Mouse (Mus musculus) hindlimb bud, embryonic 11.5 days (tissue): ENCODE measurements at regions not wholly inside any gene's neighbourhood (a gene's known extent, or its start where the extent isn't known, plus 50 kb on each side); places are given as distances from the start of the nearest gene placed in this dataset.

Experiments used
- DNase-seq: peaks from one replicate; pipeline ENCODE4 v3.0.0-alpha.2; 2012; ENCODE audit warnings: low read depth, low spot score; ENCODE audit errors: extremely low spot score

DNA sequence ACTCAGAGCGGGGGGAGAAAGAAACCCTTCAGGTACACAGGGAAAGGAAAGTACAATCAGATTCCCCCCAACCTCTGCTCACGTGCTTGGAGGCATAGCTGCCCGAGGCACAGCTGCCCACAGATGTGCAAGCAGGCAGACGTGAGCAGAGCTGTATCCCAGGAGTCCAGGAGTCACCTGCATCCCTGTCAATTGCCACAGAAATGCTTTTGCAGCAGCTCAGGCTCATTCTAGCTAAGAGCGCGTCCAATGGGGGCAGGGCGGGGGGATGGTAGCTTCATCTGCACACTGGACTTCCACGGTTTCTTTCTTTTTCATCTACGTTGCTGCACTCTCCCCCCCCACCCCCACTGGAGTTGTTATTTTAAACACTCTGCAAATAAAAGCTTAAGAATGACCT is 66.0 kb upstream of the Fat4 start:
- no peak for DNase-seq

GRCm38 (mm10) chr3:38820315-38820714 is 66.4 kb upstream of the Fat4 start:
- no peak for DNase-seq

GRCm38 (mm10) chr3:38817651-38818050 is 69.1 kb upstream of the Fat4 start:
- no peak for DNase-seq

DNA sequence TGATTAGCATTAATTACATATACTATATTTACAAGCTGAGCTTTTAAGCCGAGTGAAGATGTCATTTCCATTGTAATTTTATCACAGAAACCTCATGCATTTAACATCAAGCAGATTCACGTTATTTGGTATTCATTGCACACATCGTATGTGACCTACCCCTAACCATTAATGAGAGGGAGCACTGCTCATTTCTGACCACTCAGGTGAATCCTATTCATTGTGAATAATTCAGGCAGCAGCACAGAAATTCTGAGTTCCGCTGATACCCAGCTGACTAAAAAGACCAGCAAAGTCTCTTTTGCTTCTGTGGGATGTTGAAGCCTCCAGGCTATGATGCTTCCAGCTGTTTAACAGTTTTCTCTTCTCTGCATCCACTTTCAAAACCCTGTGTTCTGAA is 74.3 kb upstream of the Fat4 start:
- no peak for DNase-seq

GRCm38 (mm10) chr3:38811635-38812034 is 75.1 kb upstream of the Fat4 start:
- DNase-seq = no peak

DNA sequence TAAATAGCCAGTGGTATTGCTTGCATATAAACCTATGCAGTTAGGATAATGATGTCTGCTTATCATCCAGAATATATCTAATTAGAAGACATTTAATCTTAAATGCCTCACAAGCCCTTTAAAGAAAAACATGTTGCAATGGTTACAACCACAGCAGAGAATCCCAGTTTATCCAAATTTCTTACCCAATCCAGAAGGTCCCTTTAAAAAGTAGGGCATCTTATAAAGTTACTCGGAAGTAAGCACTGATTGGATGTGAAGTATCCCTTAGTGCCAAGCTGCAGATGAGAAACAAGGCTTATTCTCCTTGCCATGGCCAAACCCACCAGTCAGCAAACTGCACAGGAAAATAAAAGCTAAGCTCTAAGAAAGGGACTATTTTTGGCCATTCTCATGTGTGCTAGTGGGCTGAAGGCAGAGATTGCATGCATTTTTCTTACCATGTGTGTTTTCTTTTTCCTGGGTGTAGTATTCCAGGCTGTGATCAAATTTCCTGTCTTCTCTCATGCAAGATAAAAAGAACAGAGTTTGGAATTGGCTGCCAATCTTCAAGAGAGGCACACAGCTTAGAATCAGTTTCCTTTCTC is 80.2 kb upstream of the Fat4 start:
- DNase-seq = no peak

DNA sequence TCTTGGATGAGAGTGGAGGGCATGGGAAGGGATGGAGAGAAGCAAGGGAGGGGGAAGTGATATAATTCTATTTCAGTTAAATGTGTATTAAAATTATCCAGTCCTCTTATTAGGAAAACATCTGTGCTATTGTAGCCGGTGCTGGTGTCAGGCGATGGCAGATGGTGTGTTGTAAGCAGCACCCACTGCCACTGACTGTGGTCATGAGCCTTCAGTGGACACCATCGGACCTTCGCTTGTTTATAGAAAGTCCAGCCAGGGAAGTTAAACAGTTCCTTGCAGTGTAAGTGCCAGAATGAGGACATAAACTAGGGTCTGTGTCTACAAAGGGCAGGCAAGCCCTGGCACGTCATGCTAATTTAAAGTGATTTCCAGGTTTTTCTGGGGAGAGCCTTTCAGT is 80.7 kb upstream of the Fat4 start:
- DNase-seq = no peak

DNA sequence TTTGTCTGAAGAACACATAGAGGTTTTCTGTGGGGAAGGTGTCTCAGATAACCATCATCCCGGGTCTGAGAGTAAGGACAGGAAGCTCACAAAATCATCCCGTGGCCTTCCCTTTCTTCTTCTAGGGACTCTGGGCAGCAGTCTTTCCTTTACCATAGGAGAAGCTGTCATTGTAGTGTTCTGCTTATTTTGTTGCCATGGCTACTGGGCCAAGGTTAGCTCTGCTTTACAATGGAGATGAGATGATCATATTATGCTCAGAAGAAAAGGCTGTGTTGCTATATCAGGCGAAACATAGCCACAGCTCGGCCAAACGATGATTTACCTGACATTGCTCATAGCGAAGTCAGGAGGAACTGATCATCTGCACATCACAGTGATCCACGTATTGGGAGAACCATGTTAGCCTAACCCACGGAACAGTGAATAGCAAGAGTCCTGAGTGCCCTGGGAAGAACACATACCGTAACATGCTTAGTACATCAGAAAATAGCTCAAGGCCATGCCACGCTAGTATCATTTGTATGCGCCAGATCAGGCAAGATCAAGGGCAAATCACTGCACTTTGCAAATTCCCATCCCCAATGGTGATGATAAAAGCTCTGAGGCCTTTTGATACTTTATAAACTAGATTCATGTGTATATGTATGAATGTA is 91.0 kb upstream of the Fat4 start:
- DNase-seq = no peak

GRCm38 (mm10) chr3:38793221-38793620 is 93.5 kb upstream of the Fat4 start:
- no peak for DNase-seq

- no peak for DNase-seq
Observed at GRCm38 (mm10) chr3:38788751-38789150, 98.0 kb upstream of the Fat4 start.

DNA sequence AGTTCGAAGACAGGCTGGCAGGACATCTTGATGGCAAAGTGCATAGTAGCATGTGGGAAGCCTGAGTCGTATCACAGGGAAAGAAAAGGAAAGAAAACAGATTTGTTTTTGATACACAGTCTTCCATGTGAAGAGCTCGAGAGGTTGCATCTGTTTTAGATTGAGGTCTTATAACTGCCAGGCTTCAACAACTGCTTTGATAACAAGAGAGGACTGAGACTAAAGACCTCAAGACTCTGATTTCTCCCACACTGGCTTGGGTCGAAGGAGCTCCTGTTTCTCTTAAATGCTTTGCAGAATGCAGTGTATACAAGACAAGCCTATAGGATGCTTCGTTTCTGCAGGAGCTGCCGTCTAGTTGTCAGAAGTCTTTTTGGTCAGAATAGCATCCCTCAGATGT is 103.0 kb upstream of the Fat4 start:
- DNase-seq = no peak

- no peak for DNase-seq
Observed at GRCm38 (mm10) chr3:38783051-38783450, 103.7 kb upstream of the Fat4 start.

GRCm38 (mm10) chr3:38776743-38777366 is 109.9 kb upstream of the Fat4 start:
- DNase-seq = no peak

DNA sequence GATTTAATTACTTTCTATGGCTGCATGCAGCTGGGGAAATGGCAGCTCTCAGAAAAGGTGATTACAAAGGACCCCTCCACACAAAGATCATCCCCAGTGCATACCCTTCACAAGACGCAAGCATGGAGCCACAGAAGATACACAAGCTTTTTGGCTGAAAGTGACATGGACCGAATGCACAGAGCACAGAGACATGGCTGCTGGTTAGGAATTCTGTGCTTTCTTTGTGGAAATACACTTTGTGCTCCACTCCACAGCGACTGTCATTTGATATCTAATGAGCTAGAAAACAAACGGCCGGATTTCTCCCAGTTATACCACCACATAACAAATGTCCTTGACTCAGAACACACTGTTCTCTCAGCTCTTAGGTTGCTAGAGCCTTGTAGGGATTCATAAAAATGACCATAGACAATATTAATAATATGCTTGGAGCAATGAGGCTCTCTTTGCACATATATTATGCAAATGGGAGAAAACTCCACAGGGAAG is 132.1 kb upstream of the Fat4 start:
- no peak for DNase-seq

GRCm38 (mm10) chr3:38753446-38754205 is 133.1 kb upstream of the Fat4 start:
- no peak for DNase-seq

GRCm38 (mm10) chr3:38742155-38742554 is 144.6 kb upstream of the Fat4 start:
- DNase-seq = no peak

GRCm38 (mm10) chr3:38722606-38723005 is 164.1 kb upstream of the Fat4 start:
- DNase-seq = no peak

GRCm38 (mm10) chr3:38712078-38712873 is 174.5 kb upstream of the Fat4 start:
- no peak for DNase-seq

DNA sequence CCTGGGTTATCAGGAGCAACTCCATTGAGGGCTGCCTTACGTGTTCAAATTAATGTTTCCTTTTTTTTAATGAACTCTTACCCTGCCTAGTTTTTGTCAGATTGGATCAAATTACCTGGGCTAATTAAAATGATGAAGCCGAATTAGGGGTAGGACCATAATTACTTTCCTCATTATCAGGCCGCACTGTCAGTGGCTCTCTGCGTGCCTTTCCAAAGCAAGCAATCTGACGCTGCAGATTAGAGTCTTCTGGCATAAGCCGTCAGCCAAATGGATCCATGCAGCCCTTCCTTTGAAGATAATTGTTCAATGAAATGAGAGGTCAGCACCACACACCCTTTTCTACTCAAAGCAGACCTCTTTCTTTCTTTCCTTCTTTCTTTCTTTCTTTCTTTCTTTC is 175.5 kb upstream of the Fat4 start:
- DNase-seq = no peak

GRCm38 (mm10) chr3:38707891-38708290 is 178.8 kb upstream of the Fat4 start:
- DNase-seq = no peak

- no peak for DNase-seq
Observed at GRCm38 (mm10) chr3:38699206-38699605, 187.5 kb upstream of the Fat4 start.
